Mouse (Mus musculus) heart, embryonic 15.5 days (tissue): Measurements from ENCODE around the gene Krt72. TPM values are rescaled to one million over a fixed set of nuclear protein-coding genes. Genes with fewer than 3 reads are reported as not detected.

Experiments used
- ATAC-seq: fragments of 200-750 bp; cut with Nextera tagmentation; replicated peaks from 2 replicates; pipeline ENCODE4 v1.8.0; 2017; ENCODE audit warnings: low read depth, moderate TSS enrichment; ENCODE audit not compliant: insufficient number of reproducible peaks, insufficient read depth, low FRiP score
- H3K27ac ChIP-seq: fragments of 300-500 bp; sonication (generic); 2 replicates; pipeline ENCODE4 v1.5.1; 2015; ENCODE audit warnings: mild to moderate bottlenecking, inconsistent platforms
- H3K27me3 ChIP-seq: fragments of 300-500 bp; sonication (generic); 2 replicates; pipeline ENCODE4 v1.6.1; 2015; ENCODE audit warnings: inconsistent platforms
- H3K36me3 ChIP-seq: fragments of 300-500 bp; sonication (generic); 2 replicates; pipeline ENCODE4 v1.6.1; 2015; ENCODE audit warnings: mild to moderate bottlenecking, inconsistent platforms
- H3K4me1 ChIP-seq: fragments of 300-500 bp; sonication (generic); replicated peaks from 2 replicates; pipeline ENCODE4 v1.6.1; 2015; ENCODE audit warnings: inconsistent platforms
- H3K4me2 ChIP-seq: fragments of 300-500 bp; sonication (generic); 2 replicates; pipeline ENCODE4 v1.6.1; 2015; ENCODE audit warnings: inconsistent platforms, mild to moderate bottlenecking, moderate library complexity
- H3K4me3 ChIP-seq: fragments of 300-500 bp; sonication (generic); 2 replicates; pipeline ENCODE4 v1.5.1; 2015; ENCODE audit warnings: mild to moderate bottlenecking, inconsistent platforms
- H3K9ac ChIP-seq: fragments of 300-500 bp; sonication (generic); 2 replicates; pipeline ENCODE4 v1.6.1; 2015; ENCODE audit warnings: mild to moderate bottlenecking, inconsistent platforms
- H3K9me3 ChIP-seq: fragments of 300-500 bp; sonication (generic); replicated peaks from 2 replicates; pipeline ENCODE4 v1.6.1; 2016; ENCODE audit warnings: inconsistent platforms
- WGBS: fragments of 180-500 bp; shearing (Covaris S2); methylation state at CpG from one replicate; pipeline ENCODE4 v1.1.7; 2015; ENCODE audit warnings: mixed read lengths; 5-methylcytosine and 5-hydroxymethylcytosine counted together
- polyA plus RNA-seq: library from polyadenylated mRNA; unstranded; fragments of >200 nt; fragmentation: Nextera tagmentation; extraction: Ambion mirVana; gene quantifications from 2 replicates; pipeline ENCODE4 v1.2.1, GENCODE M21; 2015

Krt72 gene
- polyA plus RNA-seq, 1 experiment from 2014 or later = not detected

- no peak overlapping the region for H3K4me2 ChIP-seq
- no peak overlapping the region for H3K4me3 ChIP-seq
- no peak for ATAC-seq
- no peaks in the 10 kb centered on the region for H3K9me3 ChIP-seq
- peaks cover 34% of the 10 kb centered on the region for H3K27me3 ChIP-seq
- H3K4me1 ChIP-seq = no peaks in the 10 kb centered on the region
- no peak overlapping the region for H3K27ac ChIP-seq
- no peak overlapping the region for H3K9ac ChIP-seq
- H3K36me3 ChIP-seq = no peaks in the 10 kb centered on the region
- WGBS = 60% methylated on average over 5 of the region's 5 CpGs
These were observed 14.1 kb downstream of the Krt72 start for GRCm38 (mm10) chr15:101772080-101772710.

DNA sequence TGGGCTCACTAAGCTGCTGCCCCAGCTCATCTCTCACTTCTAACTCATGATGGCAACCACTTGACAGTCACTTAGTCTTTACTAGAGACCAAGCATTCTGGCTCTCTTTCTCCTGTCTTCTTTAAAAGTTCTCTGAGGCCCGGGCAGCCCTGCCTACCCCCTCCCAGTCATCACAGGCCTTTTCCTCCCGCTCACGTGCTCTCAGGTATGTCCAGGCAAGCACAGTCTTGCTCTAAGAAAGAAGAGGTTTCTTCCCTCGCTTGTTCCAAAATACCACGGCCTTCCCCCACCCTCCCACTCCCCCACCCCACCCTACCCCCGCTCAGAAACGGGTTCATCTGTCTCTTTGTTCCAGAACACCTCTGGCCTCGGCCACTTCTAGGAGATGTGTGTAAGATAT, 16.0 kb downstream of the Krt72 start:
- H3K27me3 ChIP-seq = peaks cover 34% of the 10 kb centered on the region
- H3K27ac ChIP-seq = no peak overlapping the region
- H3K4me2 ChIP-seq = no peak overlapping the region
- no peak overlapping the region for H3K4me3 ChIP-seq
- no peaks in the 10 kb centered on the region for H3K4me1 ChIP-seq
- H3K9me3 ChIP-seq = no peaks in the 10 kb centered on the region
- no peaks in the 10 kb centered on the region for H3K36me3 ChIP-seq
- ATAC-seq = no peak
- no peak overlapping the region for H3K9ac ChIP-seq
- WGBS = 40% methylated on average over 8 of the region's 8 CpGs

DNA sequence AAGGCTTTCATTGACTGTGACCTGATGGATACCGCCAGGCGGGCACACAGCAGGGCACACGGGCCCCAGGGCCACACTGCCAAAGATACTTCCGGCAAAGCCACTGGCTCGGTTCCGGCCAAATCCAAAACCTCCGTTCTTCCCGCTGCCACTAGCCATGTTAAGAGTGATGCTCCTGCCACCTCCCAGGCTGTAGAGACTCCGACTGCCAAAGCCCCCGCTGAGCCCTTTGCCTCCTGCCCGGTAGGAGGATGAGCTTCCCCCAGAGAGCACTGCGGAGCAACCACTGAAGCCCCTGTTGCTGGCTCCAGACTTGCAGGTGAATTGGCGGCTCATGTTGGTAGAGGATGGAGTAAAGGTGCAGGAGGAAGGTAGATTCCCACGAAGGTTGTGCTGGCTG, 43.5 kb downstream of the Krt72 start, which contains the start of gene Krt71:
Krt71 (minus strand) TSS at position 399 of the 400 bp plus-strand sequence.
- no peaks in the 10 kb centered on the region for H3K36me3 ChIP-seq
- WGBS = 53% methylated on average over 14 of the region's 14 CpGs
- H3K4me2 ChIP-seq = no peak within 1 kb of the TSS
- H3K4me3 ChIP-seq = no peak within 1 kb of the TSS
- H3K27me3 ChIP-seq = peaks cover 32% of the 10 kb centered on the region
- no peak for ATAC-seq
- H3K9ac ChIP-seq = no peak within 1 kb of the TSS
- H3K9me3 ChIP-seq = no peaks in the 10 kb centered on the region
- H3K4me1 ChIP-seq = no peaks in the 10 kb centered on the region
- H3K27ac ChIP-seq = no peak within 1 kb of the TSS

GRCm38 (mm10) chr15:101737786-101738185, 48.5 kb downstream of the Krt72 start:
- ATAC-seq = no peak
- peaks cover 26% of the 10 kb centered on the region for H3K27me3 ChIP-seq

GRCm38 (mm10) chr15:101730653-101731052, 55.6 kb downstream of the Krt72 start:
- Histone ChIP-seq H3K36me3 (no peaks in the 10 kb centered on the region), H3K27me3 (peaks cover 11% of the 10 kb centered on the region), H3K27ac (no peak overlapping the region), H3K4me3 (no peak overlapping the region), H3K9ac (no peak overlapping the region), H3K4me2 (no peak overlapping the region), H3K4me1 (no peaks in the 10 kb centered on the region), H3K9me3 (no peaks in the 10 kb centered on the region)
- ATAC-seq = no peak

More at GRCm38 (mm10) chr15:101737786-101738185, 48.5 kb downstream of the Krt72 start:
- Histone ChIP-seq H3K27ac (no peak overlapping the region), H3K4me2 (no peak overlapping the region), H3K4me3 (no peak overlapping the region), H3K36me3 (no peaks in the 10 kb centered on the region), H3K4me1 (no peaks in the 10 kb centered on the region), H3K9ac (no peak overlapping the region), H3K9me3 (no peaks in the 10 kb centered on the region)
- 66% methylated on average over 7 of the region's 7 CpGs for WGBS

Other genes starting within 250 kb of the Krt72 start
- gene Krt82, start 235.8 kb downstream of the Krt72 start, polyA plus RNA-seq = not detected in 2 replicates
- 0.09 TPM in 1 of 2 replicates, not detected in the other for gene Krt90, start 223.5 kb downstream of the Krt72 start, polyA plus RNA-seq
- 0.05 and 0.47 TPM in 2 replicates for gene Krt75, start 212.6 kb downstream of the Krt72 start, polyA plus RNA-seq
- gene Gm5414, start 158.3 kb downstream of the Krt72 start, polyA plus RNA-seq = not detected in 2 replicates
- not detected in 2 replicates for gene Gm5478, start 139.1 kb downstream of the Krt72 start, polyA plus RNA-seq
- not detected in 2 replicates for gene Krt6b, start 106.2 kb downstream of the Krt72 start, polyA plus RNA-seq
- 0.20 and 0.36 TPM in 2 replicates for gene Krt6a, start 92.2 kb downstream of the Krt72 start, polyA plus RNA-seq
- gene Krt5, start 73.6 kb downstream of the Krt72 start, polyA plus RNA-seq = 2.8 and 29.6 TPM in 2 replicates
- 0.14 TPM in 1 of 2 replicates, not detected in the other for gene Krt71, start 43.4 kb downstream of the Krt72 start, polyA plus RNA-seq
- gene Krt73, start 15.9 kb upstream of the Krt72 start, polyA plus RNA-seq = not detected in 2 replicates
- gene Krt2, start 31.7 kb upstream of the Krt72 start, polyA plus RNA-seq = not detected in 2 replicates
- 0.57 and 1.3 TPM in 2 replicates for gene Krt1, start 64.3 kb upstream of the Krt72 start, polyA plus RNA-seq
- gene Krt77, start 83.2 kb upstream of the Krt72 start, polyA plus RNA-seq = 0.13 and 0.20 TPM in 2 replicates
- gene Krt76, start 106.5 kb upstream of the Krt72 start, polyA plus RNA-seq = not detected in 2 replicates
- gene Krt4, start 138.3 kb upstream of the Krt72 start, polyA plus RNA-seq = 1.0 and 3.4 TPM in 2 replicates
- 0.87 and 0.95 TPM in 2 replicates for gene Krt79, start 153.9 kb upstream of the Krt72 start, polyA plus RNA-seq
- gene Krt78, start 167.8 kb upstream of the Krt72 start, polyA plus RNA-seq = 0.04 and 0.10 TPM in 2 replicates
- 30.3 and 197 TPM in 2 replicates for gene Krt8, start 218.0 kb upstream of the Krt72 start, polyA plus RNA-seq
- gene Krt18, start 241.7 kb upstream of the Krt72 start, polyA plus RNA-seq = 33.1 and 213 TPM in 2 replicates